Mouse (Mus musculus) limb, embryonic 10.5 days (tissue): Measurements from ENCODE around the gene Emc9. TPM values are rescaled to one million over a fixed set of nuclear protein-coding genes. Genes with fewer than 3 reads are reported as not detected.
A peak's percentile ranks its signal among the peaks of the same experiment; 100 is the strongest.

Source experiments
- DNase-seq: peaks from one replicate; pipeline ENCODE4 v3.0.0-alpha.2; 2017; ENCODE audit warnings: low spot score
- H3K27ac ChIP-seq: fragments of 300-500 bp; sonication (generic); 2 replicates; pipeline ENCODE4 v1.5.1; 2016; ENCODE audit warnings: mild to moderate bottlenecking
- H3K27me3 ChIP-seq: fragments of 300-500 bp; sonication (generic); 2 replicates; pipeline ENCODE4 v1.6.1; 2016; ENCODE audit warnings: low read depth, mild to moderate bottlenecking; ENCODE audit not compliant: poor library complexity, severe bottlenecking
- H3K36me3 ChIP-seq: fragments of 300-500 bp; sonication (generic); 2 replicates; pipeline ENCODE4 v1.6.1; 2016; ENCODE audit warnings: mild to moderate bottlenecking, moderate library complexity
- H3K4me1 ChIP-seq: fragments of 300-500 bp; sonication (generic); 2 replicates; pipeline ENCODE4 v1.6.1; 2016
- H3K4me3 ChIP-seq: fragments of 300-500 bp; sonication (generic); 2 replicates; pipeline ENCODE4 v1.5.1; 2016; ENCODE audit warnings: mild to moderate bottlenecking, moderate library complexity
- H3K9me3 ChIP-seq: fragments of 300-500 bp; sonication (generic); replicated peaks from 2 replicates; pipeline ENCODE4 v1.6.1; 2016; ENCODE audit warnings: mild to moderate bottlenecking
- WGBS: fragments of 180-500 bp; shearing (Covaris S2); methylation state at CpG from one replicate; pipeline ENCODE4 v1.1.7; 2016; 5-methylcytosine and 5-hydroxymethylcytosine counted together
- polyA plus RNA-seq: library from polyadenylated mRNA; unstranded; fragments of >200 nt; fragmentation: Nextera tagmentation; extraction: Ambion mirVana; gene quantifications from 2 replicates; pipeline ENCODE4 v1.2.1, GENCODE M21; 2016

Emc9 gene
- polyA plus RNA-seq, 1 experiment from 2014 or later, result 5.4 TPM

DNA sequence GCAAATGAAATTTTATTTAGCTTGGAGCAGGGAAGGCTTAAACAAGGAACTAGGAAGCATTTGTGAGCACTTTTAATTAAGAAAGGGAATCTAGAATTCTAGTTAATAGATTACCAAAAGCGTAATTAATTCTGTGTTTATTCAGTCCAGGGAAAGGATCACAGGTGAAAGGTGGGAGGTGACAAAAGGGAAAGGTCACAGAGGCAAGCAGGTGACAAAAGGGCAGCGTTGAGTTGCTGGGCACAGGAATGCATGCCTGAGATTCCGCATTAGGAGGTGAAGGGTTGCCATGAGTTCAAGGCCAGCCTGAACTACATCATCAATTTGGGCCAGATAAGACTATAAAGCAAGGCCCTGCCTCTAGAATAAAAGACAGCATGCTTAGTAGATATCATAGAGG, 17.6 kb downstream of the Emc9 start:
- 90% methylated on average over 3 of the region's 3 CpGs for WGBS
- no peaks in the 10 kb centered on the region for H3K27me3 ChIP-seq
- H3K9me3 ChIP-seq, result no peaks in the 10 kb centered on the region
- no peak overlapping the region for H3K27ac ChIP-seq
- no peak for DNase-seq
- no peaks in the 10 kb centered on the region for H3K4me1 ChIP-seq
- H3K4me3 ChIP-seq, result no peak overlapping the region
- peaks cover 77% of the 10 kb centered on the region for H3K36me3 ChIP-seq

DNA sequence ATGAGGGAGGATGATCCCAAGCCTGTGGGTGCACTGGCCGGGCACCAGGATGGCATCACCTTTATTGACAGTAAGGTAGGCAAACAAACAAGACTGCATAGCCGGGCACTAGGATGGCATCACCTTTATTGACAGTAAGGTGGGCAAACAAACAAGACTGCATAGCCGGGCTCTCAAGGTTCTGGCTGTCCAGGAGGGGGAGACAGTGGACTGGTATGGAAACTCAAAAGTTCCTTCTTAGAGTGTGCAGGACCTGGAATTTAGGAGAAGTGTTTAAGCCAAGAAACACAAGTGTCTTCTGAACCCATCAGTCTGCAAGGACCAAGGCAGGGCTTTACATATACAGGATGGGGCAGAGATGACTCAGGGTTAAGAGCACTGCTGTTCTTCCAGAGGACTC, 19.4 kb downstream of the Emc9 start:
- Histone ChIP-seq H3K4me1 (peaks cover 12% of the 10 kb centered on the region), H3K27ac (no peak overlapping the region), H3K27me3 (no peaks in the 10 kb centered on the region), H3K36me3 (peaks cover 78% of the 10 kb centered on the region), H3K9me3 (no peaks in the 10 kb centered on the region), H3K4me3 (no peak overlapping the region)
- no peak for DNase-seq
- WGBS, result 86% methylated on average over 3 of the region's 3 CpGs

DNA sequence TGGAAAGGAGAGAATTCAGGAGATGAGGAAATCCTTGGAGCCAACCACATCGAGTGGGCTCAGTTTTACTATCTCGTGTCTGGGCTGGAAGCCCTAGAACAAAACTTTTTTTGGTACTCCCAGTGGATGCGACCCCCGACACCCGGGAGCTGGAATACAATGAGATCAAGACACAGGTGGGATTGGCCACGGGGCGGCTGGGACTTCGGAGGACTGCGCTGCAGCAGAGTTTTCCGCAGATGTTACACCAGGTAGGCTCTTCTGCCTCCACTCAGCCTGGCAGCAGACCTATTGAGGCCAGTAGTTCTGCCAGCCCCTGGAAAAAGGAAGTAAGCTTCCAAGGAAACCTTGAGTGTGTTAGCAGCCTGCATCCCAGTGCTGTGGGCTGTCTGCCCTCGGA, 21.9 kb downstream of the Emc9 start:
- WGBS, result 93% methylated on average over 11 of the region's 11 CpGs
- Histone ChIP-seq H3K36me3 (peaks cover 55% of the 10 kb centered on the region), H3K4me1 (peaks cover 12% of the 10 kb centered on the region)

DNA sequence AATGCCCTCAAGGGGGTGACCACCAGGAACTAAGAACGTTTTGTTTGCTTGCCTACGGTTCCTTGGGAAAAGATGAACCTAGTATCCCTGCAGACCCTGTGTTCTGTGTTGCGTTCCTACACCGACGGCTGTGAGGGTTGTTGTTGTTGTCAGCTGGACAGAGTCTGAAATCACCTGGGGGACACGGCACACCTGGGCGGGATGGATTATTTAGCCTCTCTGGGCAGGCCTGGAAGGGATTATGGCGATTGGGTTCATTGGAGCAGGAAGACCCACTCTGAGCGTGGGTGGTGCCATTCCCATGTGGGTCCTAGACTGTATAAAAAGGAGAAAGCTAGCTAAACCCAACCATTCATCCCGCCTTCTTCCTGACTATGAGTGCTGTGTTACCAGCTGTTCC, 23.2 kb downstream of the Emc9 start:
- Histone ChIP-seq H3K36me3 (peaks cover 41% of the 10 kb centered on the region), H3K27ac (no peak overlapping the region), H3K4me3 (no peak overlapping the region), H3K4me1 (peaks cover 15% of the 10 kb centered on the region), H3K27me3 (no peaks in the 10 kb centered on the region), H3K9me3 (no peaks in the 10 kb centered on the region)
- 86% methylated on average over 10 of the region's 10 CpGs for WGBS
- no peak for DNase-seq

More for the DNA sequence above, 21.9 kb downstream of the Emc9 start:
- H3K27ac ChIP-seq, result no peak overlapping the region
- no peak for DNase-seq
- H3K27me3 ChIP-seq, result no peaks in the 10 kb centered on the region
- H3K4me3 ChIP-seq, result no peak overlapping the region
- H3K9me3 ChIP-seq, result no peaks in the 10 kb centered on the region

DNA sequence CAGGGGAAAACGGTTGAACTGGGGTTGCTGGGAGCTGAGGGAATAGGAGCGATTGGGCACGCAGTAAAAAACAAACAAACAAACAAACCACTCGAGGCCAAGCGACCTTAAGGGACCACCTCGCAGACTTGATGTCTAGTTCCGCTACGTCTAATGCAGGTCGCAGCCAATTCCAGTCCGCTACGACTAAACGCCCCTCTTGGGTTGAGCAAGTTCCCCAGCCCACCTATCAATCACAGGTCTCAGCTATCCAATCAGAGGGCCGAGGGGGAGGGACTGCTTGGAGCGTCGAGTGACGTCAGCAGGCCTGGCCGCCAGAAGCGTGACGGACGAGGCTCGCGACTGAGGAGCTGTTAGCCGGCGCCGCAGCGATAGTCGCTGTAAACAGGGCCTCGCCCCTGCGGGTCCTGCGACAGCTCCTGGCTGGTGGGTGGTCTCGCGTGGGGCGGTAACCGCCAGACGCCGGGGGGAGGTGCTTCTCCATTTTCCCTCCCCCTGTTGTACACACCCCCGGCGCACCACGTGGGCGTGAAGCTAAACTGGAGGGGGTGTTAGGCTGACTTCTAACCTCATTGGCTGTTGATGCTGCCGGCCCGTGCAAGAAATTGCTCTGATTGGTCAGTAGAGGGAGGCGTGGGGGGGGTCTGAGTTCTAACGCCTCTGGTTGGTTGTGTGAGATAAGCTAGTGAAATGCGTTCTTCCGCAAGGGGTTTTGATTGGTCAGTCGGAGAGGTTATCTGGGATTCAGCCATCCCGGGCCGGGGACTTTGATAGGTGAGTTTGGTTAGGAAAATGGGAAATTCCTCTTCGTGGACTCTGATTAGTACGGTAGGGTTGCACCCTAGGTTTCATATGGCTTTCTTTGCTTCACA, 24.7 kb downstream of the Emc9 start, which contains the start of gene A730061H03Rik:
Gene A730061H03Rik, minus strand, starts transcription at position 205 of the 872 bp plus-strand sequence.
- WGBS, result under 1% methylated on average over 51 of the region's 51 CpGs
- H3K27ac ChIP-seq, result peak within 1 kb of the TSS; percentile 95

DNA sequence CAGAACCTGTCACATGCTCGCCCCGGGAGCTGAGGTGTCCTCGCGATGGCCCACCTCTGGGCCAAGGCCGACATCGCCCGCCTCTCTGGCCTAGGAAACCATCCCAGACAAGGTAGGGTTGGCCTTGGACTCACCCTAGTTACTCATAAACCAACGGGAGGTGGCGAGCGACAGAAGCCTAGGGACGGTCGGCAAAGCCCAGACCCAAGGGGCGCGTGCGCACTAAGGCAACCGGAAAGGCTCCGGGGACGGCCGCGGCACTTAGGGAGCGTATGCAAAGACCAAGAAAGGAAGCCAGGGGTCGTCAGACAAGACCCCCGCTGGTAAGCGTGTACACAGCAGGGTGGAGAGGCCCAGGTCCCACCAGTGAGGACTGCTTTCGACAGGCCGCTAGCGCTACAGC, 25.3 kb downstream of the Emc9 start, which contains the start of gene Dcaf11:
Gene Dcaf11, plus strand, starts transcription at position 208 of the 403 bp plus-strand sequence.
- H3K4me1 ChIP-seq, result peaks cover 18% of the 10 kb centered on the region
- no peaks in the 10 kb centered on the region for H3K27me3 ChIP-seq
- peaks cover 21% of the 10 kb centered on the region for H3K36me3 ChIP-seq
- peak within 1 kb of the TSS; percentile 79 for H3K4me3 ChIP-seq
- peak; percentile 94 for DNase-seq
- no peaks in the 10 kb centered on the region for H3K9me3 ChIP-seq
- under 1% methylated on average over 27 of the region's 27 CpGs for WGBS
- peak within 1 kb of the TSS; percentile 95 for H3K27ac ChIP-seq

More for the DNA sequence above, 24.7 kb downstream of the Emc9 start, which contains the start of gene A730061H03Rik:
- H3K36me3 ChIP-seq, result peaks cover 27% of the 10 kb centered on the region
- H3K4me3 ChIP-seq, result peak within 1 kb of the TSS; percentile 79
- peak; percentile 96 for DNase-seq
- H3K9me3 ChIP-seq, result no peaks in the 10 kb centered on the region
- no peaks in the 10 kb centered on the region for H3K27me3 ChIP-seq
- H3K4me1 ChIP-seq, result peaks cover 18% of the 10 kb centered on the region

DNA sequence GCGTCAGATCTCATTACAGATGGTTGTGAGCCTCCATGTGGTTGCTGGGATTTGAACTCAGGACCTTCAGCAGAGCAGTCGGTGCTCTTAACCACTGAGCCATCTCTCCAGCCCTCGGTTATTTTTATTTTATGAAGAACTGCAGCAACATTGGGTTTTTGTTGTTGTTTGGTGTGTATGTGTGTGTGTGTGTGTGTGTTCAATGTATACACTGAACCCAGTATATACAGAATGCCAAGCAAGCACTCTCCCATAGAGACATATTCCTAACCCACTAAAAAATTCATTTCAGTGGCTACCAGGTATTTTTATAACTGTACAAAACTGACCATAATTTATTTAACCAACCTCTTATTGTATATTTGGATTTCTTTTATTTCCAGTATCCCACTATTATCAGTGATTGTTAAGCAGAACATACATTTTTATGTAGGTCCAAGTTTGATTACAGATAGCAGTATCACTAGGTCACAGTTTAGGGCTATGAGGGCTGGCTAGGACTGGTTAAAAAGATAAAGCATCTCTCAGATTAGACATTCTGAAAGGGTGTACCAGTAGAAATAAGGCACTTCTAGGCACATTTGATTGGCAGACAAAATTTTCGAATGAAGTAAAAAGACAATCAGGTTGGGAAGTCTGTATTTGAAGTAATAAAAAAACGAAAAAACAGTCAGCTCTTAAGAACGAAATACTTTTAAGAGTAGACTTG, 26.2 kb downstream of the Emc9 start:
- DNase-seq, result no peak
- H3K4me1 ChIP-seq, result peaks cover 18% of the 10 kb centered on the region
- H3K4me3 ChIP-seq, result peak overlapping the region; percentile 79
- no peaks in the 10 kb centered on the region for H3K27me3 ChIP-seq
- peak overlapping the region; percentile 95; the same call in 1 of the 2 replicates for H3K27ac ChIP-seq
- H3K9me3 ChIP-seq, result no peaks in the 10 kb centered on the region
- WGBS, result 61% methylated on average over 6 of the region's 6 CpGs
- peaks cover 12% of the 10 kb centered on the region for H3K36me3 ChIP-seq

DNA sequence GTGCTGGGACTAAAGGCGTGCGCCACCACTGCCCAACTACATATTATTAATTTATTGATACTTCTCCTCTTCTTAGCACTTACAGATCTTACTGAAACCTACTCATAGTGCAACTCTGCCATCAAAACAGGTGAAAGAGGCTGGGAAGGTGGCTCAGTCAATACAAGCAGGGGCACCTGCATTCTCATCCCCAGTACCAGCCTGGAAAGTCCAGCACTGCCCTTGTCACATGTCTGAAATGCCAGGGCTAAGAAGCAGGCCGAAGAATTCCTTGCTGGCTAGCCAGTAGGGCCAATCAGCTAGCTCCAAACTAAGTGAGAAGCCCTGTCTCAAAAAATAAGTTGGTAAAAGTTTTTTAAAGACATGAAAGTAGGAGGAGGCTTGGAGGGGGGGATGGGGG, 27.5 kb downstream of the Emc9 start:
- 96% methylated on average over 3 of the region's 3 CpGs for WGBS
- H3K36me3 ChIP-seq, result 0 out of 2 replicates have a peak, but pooled peaks cover 2% of the 10 kb centered on the region
- H3K9me3 ChIP-seq, result no peaks in the 10 kb centered on the region
- no peak for DNase-seq
- peaks cover 18% of the 10 kb centered on the region for H3K4me1 ChIP-seq
- no peak overlapping the region for H3K4me3 ChIP-seq
- H3K27me3 ChIP-seq, result no peaks in the 10 kb centered on the region
- H3K27ac ChIP-seq, result no peak overlapping the region

DNA sequence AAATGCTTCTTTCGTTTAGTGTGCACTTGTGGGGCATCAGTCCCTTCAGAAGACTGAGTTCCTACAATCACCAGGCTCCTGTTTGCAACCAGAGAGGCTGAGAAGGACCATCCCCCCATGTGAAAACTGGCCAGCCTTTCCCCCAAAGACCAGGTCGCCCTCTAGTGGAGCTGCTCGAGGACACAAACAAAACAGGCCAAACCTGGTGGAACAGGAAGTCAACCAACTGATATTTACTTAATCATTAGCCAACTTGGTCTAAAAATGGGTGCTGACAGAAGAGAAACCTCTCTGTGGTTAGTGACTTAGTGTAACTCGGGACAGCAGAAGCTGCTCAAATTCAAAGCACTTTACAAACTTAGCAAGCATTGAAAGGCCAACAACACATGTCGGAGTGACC, 28.1 kb downstream of the Emc9 start:
- Histone ChIP-seq H3K27me3 (no peaks in the 10 kb centered on the region), H3K4me1 (peaks cover 17% of the 10 kb centered on the region), H3K4me3 (no peak overlapping the region), H3K9me3 (no peaks in the 10 kb centered on the region), H3K27ac (no peak overlapping the region), H3K36me3 (no peaks in the 10 kb centered on the region)
- 27% methylated on average over 5 of the region's 5 CpGs for WGBS
- DNase-seq, result peak; percentile 72

DNA sequence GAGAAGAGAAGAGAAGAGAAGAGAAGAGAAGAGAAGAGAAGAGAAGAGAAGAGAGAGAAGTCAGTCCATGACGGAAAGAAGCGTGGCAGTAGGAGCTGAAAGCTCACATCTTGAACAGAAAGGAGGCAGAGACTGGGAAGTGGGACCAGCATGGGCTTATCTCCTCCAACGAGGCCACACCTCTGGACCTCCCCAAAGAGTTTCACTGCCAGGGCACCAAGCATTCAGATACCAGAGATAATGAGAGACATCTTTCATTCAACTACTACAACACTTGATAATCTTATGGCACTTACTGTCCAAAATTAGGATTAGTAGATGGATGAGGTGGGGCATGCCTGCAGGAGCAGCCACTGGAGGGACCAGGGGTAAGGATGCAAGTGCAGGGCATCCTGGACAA, 29.3 kb downstream of the Emc9 start:
- Histone ChIP-seq H3K36me3 (no peaks in the 10 kb centered on the region), H3K4me3 (no peak overlapping the region), H3K27me3 (no peaks in the 10 kb centered on the region), H3K4me1 (peaks cover 6% of the 10 kb centered on the region; the same call in 1 of the 2 replicates), H3K9me3 (no peaks in the 10 kb centered on the region), H3K27ac (no peak overlapping the region)
- 86% methylated on average over 3 of the region's 3 CpGs for WGBS
- no peak for DNase-seq

DNA sequence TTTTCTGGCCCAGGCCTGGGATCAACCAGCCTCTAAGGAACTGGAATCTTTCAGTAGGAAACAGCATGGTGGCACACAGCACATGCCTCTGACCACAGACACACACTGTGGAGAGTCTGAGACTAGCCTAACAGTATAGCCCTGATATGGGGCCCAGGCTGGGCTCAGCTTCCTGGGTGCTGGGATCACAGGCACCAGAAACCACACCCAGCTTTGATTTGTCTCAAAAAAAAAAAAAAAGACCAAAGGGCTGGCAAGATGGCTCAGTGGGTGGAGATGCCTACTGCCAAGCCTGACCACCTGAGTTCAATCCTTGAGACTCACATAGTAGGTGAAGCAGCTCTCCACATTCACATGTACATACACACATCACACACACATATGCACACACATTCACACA, 30.5 kb downstream of the Emc9 start:
- H3K27ac ChIP-seq, result no peak overlapping the region
- H3K27me3 ChIP-seq, result no peaks in the 10 kb centered on the region
- H3K4me1 ChIP-seq, result peaks cover 6% of the 10 kb centered on the region; the same call in 1 of the 2 replicates
- H3K9me3 ChIP-seq, result no peaks in the 10 kb centered on the region
- H3K4me3 ChIP-seq, result no peak overlapping the region
- no peak for DNase-seq
- no peaks in the 10 kb centered on the region; the same call in 1 of the 2 replicates for H3K36me3 ChIP-seq

DNA sequence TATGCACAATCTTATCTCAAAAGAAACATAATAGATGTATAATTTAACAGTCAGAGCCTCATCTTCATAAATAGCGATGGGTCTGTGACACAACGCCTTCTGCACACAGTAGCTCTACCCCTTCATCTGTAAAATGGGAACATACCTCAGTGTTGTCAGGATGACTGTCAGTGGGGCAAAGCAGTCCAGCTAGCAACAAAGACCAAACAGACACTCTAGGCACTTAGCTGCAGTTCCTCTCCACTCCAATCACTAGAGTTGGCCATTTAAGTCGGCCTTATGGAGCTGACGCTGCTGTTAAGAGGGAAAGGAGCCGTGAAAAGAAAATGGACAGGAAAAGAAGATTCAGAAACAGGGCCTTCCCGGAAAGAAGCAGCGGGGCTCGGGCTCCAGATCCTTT, 33.3 kb downstream of the Emc9 start:
- Histone ChIP-seq H3K9me3 (no peaks in the 10 kb centered on the region), H3K27ac (no peak overlapping the region), H3K36me3 (peaks cover 27% of the 10 kb centered on the region), H3K4me1 (peaks cover 2% of the 10 kb centered on the region; the same call in 1 of the 2 replicates), H3K4me3 (no peak overlapping the region), H3K27me3 (no peaks in the 10 kb centered on the region)
- no peak for DNase-seq
- WGBS, result 88% methylated on average over 8 of the region's 8 CpGs

DNA sequence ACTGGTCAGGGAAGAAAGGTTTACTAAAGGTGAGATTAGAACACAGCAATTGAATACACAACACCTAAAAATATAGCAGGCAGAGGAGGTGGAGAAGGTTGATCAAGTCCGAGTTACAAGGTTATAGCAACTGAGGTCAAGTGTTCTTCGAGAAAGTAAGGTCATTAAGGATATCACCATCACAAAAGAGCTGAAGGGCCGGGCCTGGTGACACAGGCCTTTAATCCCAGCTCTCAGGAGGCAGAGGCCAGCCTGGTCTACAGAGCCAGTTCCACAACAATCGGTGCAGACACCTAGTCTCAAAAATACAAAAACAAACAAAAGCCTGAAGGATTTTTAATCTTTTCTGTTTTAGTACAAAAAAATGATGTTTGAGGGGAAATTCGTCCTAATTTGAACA, 33.8 kb downstream of the Emc9 start:
- WGBS, result 74% methylated on average over 5 of the region's 5 CpGs
- Histone ChIP-seq H3K27ac (no peak overlapping the region), H3K27me3 (no peaks in the 10 kb centered on the region)

More for the DNA sequence above, 33.8 kb downstream of the Emc9 start:
- no peaks in the 10 kb centered on the region for H3K4me1 ChIP-seq
- H3K36me3 ChIP-seq, result peaks cover 32% of the 10 kb centered on the region
- H3K9me3 ChIP-seq, result no peaks in the 10 kb centered on the region
- H3K4me3 ChIP-seq, result no peak overlapping the region
- DNase-seq, result no peak
